Mouse (Mus musculus) Patski (cell line): ENCODE measurements around the gene Gm20388. TPM values are rescaled to one million over a fixed set of nuclear protein-coding genes. Genes with fewer than 3 reads are reported as not detected.

Experiments
- ATAC-seq: fragments of 100-300 bp; one replicate; pipeline ENCODE4 v1.8.0; 2021
- CTCF ChIA-PET: fragments of 350-600 bp; sonication (Branson Sonifier 250); formaldehyde crosslinking; loops from one replicate; lab custom pipeline; 2022; ENCODE audit warnings: inconsistent platforms; lab: Charles Lee
- POLR2A ChIA-PET: fragments of 350-600 bp; sonication (Branson Sonifier 250); formaldehyde crosslinking; loops from one replicate; lab custom pipeline; 2022; ENCODE audit warnings: antibody characterized with exemption, inconsistent platforms; lab: Charles Lee
- DNase-seq: peaks from one replicate; pipeline ENCODE4 v3.0.0-alpha.2; 2011; ENCODE audit warnings: low read depth, low spot score
- H3K27me3 ChIP-seq: fragments of 371-371 bp; one replicate; pipeline ENCODE4 v1.5.1; 2021
- CTCF ChIP-seq: fragments of 100-300 bp; IDR thresholded peaks from one replicate; pipeline ENCODE4 v1.5.1; 2021
- in situ Hi-C: fragments of 300-500 bp; cut with MboI; formaldehyde crosslinking; loops from 3 replicates; pipeline ENCODE4 v1.11.1; 2018; ENCODE audit warnings: low pct_unique_long_range_greater_than_20kb, mixed read lengths
- polyA plus RNA-seq: library from polyadenylated mRNA; unstranded; gene quantifications from one replicate; pipeline ENCODE4 v1.2.3, GENCODE M21; 2021

The Gm20388 gene
- polyA plus RNA-seq, 1 experiment from 2014 or later, result 86.7 TPM

- TF ChIP-seq CTCF, result no peak
- no peak for DNase-seq
- H3K27me3 ChIP-seq, result no peaks in the 10 kb centered on the region
- ATAC-seq, result no peak
- in situ Hi-C loops, result no loop called here
- ChIA-PET POLR2A (no interaction called here), CTCF (no interaction called here)
Measured at GRCm38 (mm10) chr8:121156990-121157491, 1246.4 kb downstream of the Gm20388 start.

- in situ Hi-C loops, result no loop called here
- peaks cover 6% of the 10 kb centered on the region for H3K27me3 ChIP-seq
- DNase-seq, result no peak
- no peak for TF ChIP-seq CTCF
- POLR2A ChIA-PET, result interaction anchor here (0.5 kb wide), 1 partner anchor 167 kb away, joined by 3 read pairs; no protein-coding TSS in a partner anchor
- no peak for ATAC-seq
- CTCF ChIA-PET, result no interaction called here
Measured at GRCm38 (mm10) chr8:121158812-121159211, 1248.2 kb downstream of the Gm20388 start.

GRCm38 (mm10) chr8:121161437-121161836 is 1250.8 kb downstream of the Gm20388 start:
- no peak for ATAC-seq
- no peak for TF ChIP-seq CTCF
- H3K27me3 ChIP-seq, result peaks cover 6% of the 10 kb centered on the region
- DNase-seq, result no peak
- in situ Hi-C loops, result no loop called here
- ChIA-PET POLR2A (no interaction called here), CTCF (no interaction called here)

GRCm38 (mm10) chr8:121162413-121162812 is 1251.8 kb downstream of the Gm20388 start:
- H3K27me3 ChIP-seq, result peaks cover 9% of the 10 kb centered on the region
- ATAC-seq (no peak), DNase-seq (no peak)
- no peak for TF ChIP-seq CTCF
- in situ Hi-C loops, result no loop called here
- POLR2A ChIA-PET, result no interaction called here
- CTCF ChIA-PET, result no interaction called here

- DNase-seq (no peak), ATAC-seq (no peak)
- H3K27me3 ChIP-seq, result peaks cover 9% of the 10 kb centered on the region
- in situ Hi-C loops, result no loop called here
- CTCF ChIA-PET, result interaction anchor here (1.0 to 1.2 kb wide), 2 partner anchors 8 to 47 kb away, joined by 3 to 5 read pairs; partner anchors contain the start of gene Foxc2
- POLR2A ChIA-PET, result no interaction called here
- TF ChIP-seq CTCF, result no peak
Measured at GRCm38 (mm10) chr8:121162906-121163695, 1252.5 kb downstream of the Gm20388 start.

- DNase-seq (no peak), ATAC-seq (no peak)
- ChIA-PET CTCF (interaction anchor here (1.0 to 1.2 kb wide), 2 partner anchors 9 to 48 kb away, joined by 3 to 5 read pairs; partner anchors contain the start of gene Foxc2), POLR2A (no interaction called here)
- TF ChIP-seq CTCF, result no peak
- peaks cover 9% of the 10 kb centered on the region for H3K27me3 ChIP-seq
- in situ Hi-C loops, result no loop called here
Measured at GRCm38 (mm10) chr8:121164017-121164469, 1253.4 kb downstream of the Gm20388 start.

- DNase-seq, result no peak
Measured at GRCm38 (mm10) chr8:121168033-121168432, 1257.4 kb downstream of the Gm20388 start.

GRCm38 (mm10) chr8:121170116-121170515 is 1259.5 kb downstream of the Gm20388 start:
- TF ChIP-seq CTCF, result no peak
- no peak for DNase-seq
- ChIA-PET POLR2A (no interaction called here), CTCF (no interaction called here)
- H3K27me3 ChIP-seq, result peaks cover 3% of the 10 kb centered on the region
- ATAC-seq, result no peak
- in situ Hi-C loops, result no loop called here

More at GRCm38 (mm10) chr8:121168033-121168432, 1257.4 kb downstream of the Gm20388 start:
- H3K27me3 ChIP-seq, result peaks cover 7% of the 10 kb centered on the region
- in situ Hi-C loops, result no loop called here
- ATAC-seq, result no peak
- ChIA-PET CTCF (no interaction called here), POLR2A (no interaction called here)
- no peak for TF ChIP-seq CTCF

- ATAC-seq (no peak), DNase-seq (no peak)
- ChIA-PET POLR2A (no interaction called here), CTCF (no interaction called here)
- peaks cover 3% of the 10 kb centered on the region for H3K27me3 ChIP-seq
- in situ Hi-C loops, result no loop called here
- TF ChIP-seq CTCF, result no peak
Measured at GRCm38 (mm10) chr8:121170626-121171552, 1260.2 kb downstream of the Gm20388 start.

- ChIA-PET CTCF (no interaction called here), POLR2A (interaction anchor here (0.5 kb wide), 1 partner anchor 20 kb away, joined by 3 read pairs; no protein-coding TSS in a partner anchor)
Measured at GRCm38 (mm10) chr8:121172567-121172966, 1261.9 kb downstream of the Gm20388 start.

More at GRCm38 (mm10) chr8:121172567-121172966, 1261.9 kb downstream of the Gm20388 start:
- DNase-seq, result no peak
- TF ChIP-seq CTCF, result no peak
- no peaks in the 10 kb centered on the region for H3K27me3 ChIP-seq
- in situ Hi-C loops, result no loop called here
- ATAC-seq, result no peak
